Mouse (Mus musculus) layer of hippocampus, adult 11-12 months (tissue): ENCODE measurements around the gene Tmem54.
A peak's percentile ranks its signal among the peaks of the same experiment; 100 is the strongest.

ENCODE experiments used
- DNase-seq: peaks from one replicate; pipeline ENCODE4 v3.0.0; 2022; ENCODE audit warnings: low spot score

The Tmem54 gene

DNA sequence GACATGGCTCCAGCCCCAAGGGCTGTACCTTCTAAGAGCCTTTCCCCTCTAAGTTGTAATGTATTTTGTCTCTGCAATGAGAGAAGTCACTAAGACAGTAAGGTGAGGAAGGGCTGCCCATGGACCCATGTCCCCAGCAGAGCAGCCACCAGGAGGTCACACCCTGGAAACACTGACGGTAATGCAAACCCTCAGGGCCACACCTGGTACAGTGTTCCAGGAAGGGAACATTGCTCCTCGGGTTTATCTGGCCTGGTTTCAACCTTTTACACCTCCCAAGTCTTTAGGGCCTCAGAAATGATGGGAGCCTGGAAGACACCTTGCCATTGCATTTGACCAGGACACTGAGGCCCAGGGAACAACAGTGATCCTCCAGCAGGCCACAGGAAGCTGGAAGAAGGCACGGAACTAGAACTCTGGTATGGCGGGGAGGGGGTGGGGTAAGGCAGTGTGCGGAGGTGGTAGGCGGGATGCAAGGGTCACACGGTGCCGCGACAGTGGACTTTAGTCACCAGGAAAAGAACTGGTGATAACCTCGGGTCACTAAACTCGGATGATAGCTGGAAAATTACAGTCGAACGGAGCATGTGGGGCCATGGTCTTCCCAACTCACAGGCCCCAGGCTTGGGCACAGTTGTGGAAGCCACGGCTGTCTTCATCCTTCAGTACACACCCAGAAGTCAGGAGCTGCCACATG lies 3.1 kb upstream of the Tmem54 start:
- no peak for DNase-seq

DNA sequence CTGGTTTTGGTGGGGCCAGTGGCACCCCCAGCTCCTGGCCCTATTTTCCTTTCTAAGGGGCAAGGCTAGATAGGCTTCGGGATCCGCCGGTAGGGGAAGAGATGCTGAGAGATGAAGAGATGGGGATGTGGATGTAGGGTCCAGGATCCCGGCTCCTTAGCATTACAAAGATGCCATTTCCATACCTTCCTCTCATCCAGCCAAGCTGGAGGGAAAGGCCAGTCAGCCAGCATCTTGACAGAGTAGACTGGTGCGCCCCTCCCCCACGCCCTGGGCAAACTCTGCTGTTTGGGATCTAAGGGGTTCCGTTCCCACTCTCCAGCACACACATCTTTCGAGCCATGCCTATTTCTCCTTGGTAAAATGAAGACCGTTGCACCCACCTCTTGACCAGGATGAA lies 725 bp downstream of the Tmem54 start:
- DNase-seq = no peak

DNA sequence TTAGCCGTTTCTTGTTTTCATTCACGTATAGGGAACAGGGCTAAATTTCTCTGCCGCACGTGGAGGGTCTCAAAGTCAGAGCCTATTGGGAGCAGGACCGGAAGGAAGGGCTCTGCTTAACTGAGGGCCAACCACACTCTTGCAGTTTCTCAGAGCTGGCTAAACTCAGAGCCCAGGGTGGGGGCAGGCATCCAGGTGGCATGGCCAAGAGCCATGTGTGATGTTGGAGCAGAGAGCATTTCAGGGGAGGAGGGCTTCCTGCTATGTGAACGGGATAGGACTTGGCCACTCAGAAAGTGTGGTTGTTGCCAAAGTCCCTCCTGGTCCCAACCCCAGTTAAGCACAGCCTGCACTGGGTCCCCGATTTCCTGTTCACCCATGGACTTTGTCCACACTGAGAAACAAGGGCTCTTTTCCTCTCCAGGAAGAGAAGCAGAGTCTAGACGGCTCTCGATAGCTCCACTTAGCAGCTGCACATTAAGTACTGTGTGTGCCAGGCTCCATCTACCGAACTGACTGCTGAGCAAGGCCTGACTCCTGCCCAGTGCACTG lies 2.1 kb downstream of the Tmem54 start:
- DNase-seq = no peak

DNA sequence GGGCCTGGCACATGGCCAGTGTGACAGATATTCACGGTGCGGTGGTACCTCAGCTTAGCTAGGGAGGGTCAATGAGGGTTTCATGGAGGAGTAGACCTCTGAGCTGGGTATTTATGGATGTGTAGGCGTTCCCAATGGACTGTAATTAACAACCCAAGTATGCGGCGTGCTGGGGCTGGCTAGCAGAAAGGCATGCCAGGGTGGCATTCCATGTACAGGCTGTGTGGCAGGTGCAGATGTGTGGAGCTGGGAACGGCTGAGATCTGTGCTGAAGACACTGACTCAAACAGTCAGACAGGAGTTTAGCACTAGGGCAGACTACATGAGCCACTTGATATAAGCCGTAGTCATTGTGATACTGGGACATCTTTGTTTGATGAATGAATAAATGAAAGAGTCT lies 3.3 kb downstream of the Tmem54 start:
- DNase-seq = no peak

DNA sequence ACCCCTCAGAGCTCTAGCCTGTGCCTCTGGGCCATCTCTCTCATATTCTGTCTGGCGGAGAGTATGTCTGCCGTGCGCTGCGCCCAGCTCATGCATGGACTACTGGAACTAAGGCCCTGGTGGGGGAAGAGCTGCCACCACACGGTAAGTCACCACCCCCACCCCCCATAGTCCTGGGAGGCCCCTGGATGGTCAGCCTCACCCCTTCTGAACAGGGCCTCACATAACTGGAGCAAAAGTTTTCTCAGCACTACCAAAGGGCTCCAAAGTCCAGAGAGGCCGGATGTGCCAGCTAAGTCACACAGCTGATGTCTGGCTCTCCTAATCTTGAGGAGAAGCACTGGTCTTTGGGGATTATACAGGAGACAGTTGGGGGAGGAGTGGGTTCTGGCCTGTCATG lies 5.5 kb downstream of the Tmem54 start:
- DNase-seq = no peak

DNA sequence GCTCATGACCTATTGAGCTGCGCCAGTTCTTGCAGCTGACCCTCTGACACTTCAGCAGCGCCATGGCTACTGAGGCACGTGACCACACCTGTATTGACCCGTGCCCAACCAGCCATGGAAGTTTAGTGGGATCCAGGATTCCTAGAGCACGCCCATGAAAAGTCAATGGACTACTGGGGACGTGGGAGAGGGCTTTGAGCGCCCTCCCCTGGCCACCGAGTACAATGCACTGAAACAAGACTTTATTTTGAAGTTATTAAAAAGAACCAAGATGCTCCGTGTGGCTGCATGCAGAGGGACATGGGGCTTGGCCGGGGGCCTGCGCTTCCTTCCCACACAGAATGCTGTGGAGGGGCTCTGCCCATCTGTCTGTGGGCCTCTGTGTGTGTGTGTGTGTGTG lies 6.0 kb downstream of the Tmem54 start:
- no peak for DNase-seq

DNA sequence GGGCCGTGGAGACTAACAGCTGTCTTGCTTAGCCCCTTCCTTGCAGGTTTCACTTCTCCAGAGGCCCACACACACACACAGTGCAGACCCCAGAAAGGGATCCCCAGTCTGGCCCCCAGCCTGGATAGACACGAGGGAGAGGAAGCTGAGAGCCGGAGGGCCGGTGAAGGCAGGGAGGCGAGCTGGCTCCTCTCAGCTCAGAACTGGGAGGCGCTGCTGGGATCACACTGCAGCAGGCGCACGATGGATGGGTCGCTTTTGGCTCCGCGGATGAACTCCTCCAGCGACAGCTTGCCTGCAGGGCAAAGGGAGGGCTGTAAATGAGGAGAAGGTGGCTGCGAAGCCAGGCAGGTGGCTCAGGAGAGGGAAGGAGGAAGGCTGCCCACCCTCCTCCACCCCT lies 6.9 kb downstream of the Tmem54 start:
- DNase-seq = no peak

DNA sequence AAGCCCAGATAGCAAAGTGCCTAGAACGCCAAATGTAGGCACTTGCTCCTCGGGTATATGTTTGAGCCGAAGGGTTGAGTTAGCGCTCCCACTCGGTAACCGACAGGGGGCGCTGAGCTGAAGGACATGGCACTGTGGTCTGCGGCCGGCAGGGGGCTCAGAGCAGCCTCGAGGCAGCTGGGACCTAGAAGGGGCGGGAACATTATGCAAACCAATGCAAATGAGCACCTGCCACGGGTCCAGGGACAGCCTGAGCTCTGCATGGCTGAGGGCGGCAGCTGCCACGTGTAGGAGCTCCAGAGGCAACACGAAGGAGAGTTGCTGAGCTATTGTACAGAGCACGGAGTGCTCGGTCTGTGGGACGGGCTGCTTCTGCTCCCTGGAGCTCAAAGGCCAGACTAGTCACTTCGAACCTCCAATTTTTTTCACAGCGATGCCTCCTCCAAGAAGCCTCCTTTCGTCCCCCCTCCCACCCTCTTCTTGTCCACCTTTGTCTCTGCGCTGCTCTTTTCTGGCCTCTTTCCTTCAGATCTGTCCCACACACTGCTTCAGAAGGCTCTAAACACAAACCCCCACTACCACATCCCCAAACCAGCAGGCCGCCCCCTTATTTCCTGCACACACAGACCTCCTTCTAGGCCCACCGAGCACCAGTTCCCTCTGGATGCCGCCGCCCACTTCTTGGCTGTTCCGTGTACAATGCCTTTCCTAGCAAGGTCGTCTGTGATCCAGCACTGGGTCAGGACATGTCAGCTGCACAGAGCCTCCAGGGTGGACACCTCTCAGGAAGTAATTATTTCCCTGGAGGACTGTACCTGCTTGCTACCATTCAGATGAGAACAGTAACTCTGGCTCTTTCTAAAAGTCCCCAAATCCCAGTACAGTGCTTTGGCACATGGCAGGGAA lies 8.0 kb downstream of the Tmem54 start:
- peak; percentile 89 for DNase-seq

DNA sequence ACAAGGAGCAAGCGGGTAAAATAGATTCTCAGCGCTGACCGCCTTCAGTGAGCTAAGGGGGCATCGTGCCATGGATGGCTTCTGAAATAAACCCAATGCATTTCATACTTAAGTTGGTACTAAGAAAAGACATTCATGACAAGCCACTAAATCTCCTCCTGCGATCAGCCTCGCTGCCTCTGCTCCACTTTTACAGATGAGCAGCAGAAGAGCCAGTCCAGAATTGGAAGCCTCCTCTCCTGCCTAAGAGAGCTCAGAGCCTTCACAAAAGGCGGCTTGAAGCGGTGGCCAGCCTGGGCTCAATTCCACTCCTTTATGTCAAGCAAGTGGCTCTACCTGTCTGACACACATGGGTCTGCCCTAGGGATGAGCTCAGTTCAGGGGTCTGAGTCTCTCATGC lies 11.4 kb downstream of the Tmem54 start:
- DNase-seq = no peak

DNA sequence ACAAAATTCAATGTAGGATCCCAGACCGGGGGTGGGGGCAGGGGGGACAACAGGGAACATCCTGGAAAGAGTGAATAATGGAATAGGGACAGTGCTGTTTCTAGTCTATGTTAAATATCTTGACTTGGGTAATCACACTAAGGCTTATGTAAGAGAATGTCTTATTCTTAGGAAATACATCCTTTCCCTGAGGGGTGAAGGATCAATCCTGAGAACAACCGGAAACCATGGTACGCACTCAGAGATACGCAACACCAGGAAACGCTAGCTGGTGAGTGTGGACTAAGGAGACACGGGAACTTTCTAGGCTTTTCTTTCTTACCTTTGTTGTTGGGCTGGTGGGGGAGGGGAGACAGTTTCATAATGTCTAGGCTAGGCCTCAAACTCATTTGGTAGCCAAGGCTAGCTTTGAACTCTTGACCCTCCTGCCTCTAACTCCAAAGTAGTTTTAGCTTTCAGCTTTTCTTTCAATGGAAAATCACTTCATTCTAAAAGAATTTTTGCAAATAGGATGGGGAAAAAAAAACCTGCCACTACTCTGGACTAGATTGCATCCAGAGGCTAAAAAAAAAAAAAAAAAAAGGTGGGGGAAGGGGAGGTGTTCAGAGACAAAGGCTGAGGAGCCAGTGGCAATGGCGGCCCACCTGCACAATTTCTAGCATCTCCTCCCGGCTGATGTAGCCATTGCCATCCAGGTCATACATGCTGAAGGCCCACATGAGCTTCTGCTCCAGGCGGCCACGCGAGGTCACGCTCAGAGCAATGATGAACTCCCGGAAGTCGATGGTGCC lies 12.6 kb downstream of the Tmem54 start:
- no peak for DNase-seq

DNA sequence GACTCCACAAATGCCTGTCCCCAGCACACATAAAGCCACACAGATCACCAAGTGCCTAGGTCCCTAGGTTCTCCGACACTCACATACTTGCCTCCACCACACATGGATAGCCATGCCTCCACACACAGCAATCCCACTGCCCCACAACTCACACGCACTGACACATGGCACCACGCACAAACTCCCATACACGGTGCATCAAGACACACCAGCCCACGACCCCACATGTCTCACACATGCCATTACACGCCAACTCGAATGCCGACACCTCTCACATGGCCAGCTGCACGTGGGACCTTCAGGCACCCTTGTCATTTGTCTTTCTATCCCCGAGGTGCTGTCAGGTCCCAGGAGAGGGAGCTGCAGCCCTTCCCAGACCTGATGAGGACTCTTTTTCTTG lies 14.4 kb downstream of the Tmem54 start:
- DNase-seq = no peak

DNA sequence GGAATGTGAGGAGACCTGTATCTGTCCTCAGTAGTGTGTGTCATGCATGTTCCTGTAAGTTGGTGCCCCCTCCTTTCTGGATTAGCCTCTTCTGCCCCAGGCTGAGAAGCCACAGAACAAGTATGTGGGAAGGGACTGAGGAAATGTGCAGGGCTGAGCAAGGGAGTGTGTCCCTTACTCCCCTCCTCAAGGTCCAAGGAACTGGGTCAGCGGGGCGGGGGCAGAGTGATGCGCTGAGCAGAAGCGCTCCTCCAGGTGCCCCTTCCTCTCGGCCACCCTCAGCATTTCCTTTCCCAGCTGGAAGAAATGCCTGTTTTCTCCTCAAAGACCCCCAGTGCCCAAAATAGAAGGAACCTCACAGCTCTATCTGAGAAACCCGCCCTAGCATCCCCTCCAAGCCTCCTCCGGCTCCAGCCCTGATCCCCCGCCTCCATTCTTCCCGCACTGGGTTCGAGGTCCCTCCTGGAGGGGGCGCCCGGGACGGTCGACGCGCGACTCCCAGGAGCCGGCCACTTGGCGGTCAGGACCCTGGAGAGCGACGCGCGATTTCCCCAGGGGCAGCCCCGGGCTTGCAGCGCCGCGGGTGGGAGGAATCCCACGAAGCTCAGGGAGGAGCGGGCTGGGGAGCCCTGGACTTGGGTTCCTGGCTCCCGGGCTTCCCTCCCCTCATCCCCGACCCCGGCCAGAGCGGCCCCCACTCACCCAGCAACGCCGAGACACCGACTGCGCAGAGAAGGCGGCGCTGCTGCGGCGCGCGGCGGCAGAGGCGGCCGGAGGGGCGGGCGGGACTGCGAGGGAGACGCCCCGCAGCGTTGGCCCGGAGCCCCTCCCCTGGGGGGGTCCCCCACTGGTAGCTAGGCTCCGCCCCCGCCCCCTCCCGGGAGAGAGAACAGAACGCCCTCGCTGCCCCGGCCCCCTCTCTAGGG lies 15.4 kb downstream of the Tmem54 start:
- peak; percentile 75 for DNase-seq

DNA sequence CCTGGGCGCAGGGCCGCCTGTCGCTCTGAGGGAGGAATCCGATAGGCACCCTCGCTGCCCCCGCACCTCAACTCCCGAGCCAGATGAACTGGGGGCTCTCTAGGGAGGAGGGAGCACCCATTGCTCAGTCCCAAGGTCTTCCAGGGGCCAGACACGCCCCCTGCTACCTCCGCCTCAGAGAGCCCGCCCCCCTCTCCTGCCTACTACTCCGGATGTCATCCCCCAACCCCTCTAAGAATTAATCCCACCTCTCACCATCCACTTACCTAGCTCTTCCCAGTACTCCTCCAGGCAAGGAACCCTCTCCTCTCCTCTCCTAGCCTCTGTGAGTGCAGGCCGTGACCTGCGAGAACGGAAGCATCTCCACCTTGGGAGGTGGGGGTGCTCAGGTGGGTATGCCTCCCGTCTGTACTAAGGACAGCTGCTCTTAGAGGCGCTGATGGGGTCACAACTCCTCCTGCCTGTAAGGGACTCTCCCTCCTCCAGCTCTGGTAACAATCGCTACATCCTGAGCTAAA lies 16.3 kb downstream of the Tmem54 start, which contains the start of gene Hpca:
TSS of gene Hpca (minus strand) at position 468 of the 518 bp plus-strand sequence.
- DNase-seq = no peak

DNA sequence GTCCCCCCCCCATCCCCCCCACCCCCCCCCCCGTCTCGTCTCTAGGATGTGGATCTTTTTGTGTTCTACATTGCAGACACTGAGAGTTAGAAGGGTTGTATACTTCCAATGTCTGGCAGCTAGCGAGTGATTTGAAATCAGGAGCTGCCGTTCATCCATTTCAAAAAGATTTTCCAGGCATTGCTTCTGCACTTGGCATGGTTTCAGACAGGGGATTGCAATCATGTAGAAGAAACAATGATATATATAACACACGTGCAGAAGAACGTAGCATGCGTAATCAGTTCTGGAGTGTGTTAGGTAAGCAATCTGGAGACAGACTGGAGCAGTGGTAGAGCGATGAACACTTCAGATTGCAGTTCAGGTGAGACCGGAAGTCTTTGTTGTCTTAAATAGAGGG lies 16.8 kb downstream of the Tmem54 start:
- no peak for DNase-seq

DNA sequence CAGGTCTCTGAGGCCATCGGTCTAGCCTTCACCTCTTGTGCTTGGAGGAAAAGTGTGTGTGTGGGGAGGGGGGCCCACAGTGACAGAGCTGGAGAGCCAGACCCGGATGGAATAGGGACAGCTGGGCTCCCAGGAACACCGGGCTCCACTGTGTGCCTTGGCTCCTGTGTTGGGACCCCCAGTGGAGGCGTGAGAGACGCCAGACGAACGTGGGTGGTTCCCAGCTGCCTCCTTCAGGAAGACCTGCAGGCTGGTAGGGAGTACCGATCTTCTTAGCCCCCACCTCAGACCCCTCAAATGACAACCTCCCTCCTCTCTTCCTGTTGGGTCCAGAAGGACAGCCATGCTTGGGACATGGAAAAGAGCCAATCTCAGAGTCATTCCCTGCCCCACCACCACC lies 17.4 kb downstream of the Tmem54 start:
- DNase-seq = peak; percentile 77

DNA sequence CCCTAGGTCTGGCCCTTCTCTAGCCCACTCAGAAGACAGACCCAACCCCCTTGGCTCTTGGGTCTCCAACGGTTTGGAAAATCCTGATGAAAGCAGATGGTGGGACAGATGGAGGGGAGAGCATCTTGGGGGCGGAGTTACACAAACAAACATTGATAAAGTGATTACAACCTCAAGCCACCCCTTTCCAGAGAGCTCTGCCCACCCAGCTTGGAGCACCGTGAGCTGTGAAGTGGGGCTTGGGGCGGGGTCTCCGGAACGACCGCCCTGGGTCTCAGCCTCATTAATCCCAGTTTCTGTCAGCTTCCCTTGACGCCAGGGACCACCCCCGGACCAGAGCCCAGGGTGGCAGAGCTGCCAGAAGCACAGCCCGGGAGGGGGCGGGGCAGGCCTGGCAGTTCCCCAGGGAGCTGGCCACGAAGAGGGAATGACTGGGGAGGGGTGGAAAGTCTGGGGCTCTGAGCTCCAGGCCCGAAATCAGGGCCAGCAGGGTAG lies 19.4 kb downstream of the Tmem54 start:
- DNase-seq = peak; percentile 85

DNA sequence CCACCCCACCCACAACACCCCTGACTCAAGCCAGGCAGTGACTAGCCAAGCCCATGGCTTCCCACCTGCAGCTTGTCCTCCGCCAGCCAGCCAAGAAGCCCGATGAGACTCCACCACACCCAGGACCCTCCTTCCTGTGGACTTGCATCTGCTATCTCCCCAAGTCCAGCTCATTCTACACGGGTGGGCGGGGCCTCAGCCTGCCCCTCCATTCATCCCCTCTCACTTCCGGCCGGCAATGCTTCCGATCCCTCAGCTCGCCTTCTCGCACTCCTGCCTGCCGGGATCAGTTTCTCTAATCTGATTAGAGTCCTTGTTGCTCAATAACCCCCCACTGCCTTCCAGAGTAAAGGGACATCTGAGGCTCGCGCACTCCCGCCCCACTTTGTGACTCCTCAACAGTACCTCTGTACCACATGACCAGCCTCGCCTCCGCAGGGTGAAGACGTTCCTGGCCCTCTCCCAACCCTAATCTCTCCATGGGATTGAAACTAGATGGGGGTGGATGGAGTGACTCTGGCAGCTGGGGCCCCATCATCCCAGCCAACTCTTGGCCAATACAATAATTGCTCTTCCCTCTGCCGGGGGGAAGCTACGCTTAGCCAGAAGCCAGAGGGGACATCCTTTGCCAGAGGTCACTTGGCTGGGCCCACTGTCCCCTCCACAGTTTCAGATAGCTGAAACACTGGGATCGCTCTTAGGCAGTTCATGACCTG lies 20.5 kb downstream of the Tmem54 start:
- no peak for DNase-seq

DNA sequence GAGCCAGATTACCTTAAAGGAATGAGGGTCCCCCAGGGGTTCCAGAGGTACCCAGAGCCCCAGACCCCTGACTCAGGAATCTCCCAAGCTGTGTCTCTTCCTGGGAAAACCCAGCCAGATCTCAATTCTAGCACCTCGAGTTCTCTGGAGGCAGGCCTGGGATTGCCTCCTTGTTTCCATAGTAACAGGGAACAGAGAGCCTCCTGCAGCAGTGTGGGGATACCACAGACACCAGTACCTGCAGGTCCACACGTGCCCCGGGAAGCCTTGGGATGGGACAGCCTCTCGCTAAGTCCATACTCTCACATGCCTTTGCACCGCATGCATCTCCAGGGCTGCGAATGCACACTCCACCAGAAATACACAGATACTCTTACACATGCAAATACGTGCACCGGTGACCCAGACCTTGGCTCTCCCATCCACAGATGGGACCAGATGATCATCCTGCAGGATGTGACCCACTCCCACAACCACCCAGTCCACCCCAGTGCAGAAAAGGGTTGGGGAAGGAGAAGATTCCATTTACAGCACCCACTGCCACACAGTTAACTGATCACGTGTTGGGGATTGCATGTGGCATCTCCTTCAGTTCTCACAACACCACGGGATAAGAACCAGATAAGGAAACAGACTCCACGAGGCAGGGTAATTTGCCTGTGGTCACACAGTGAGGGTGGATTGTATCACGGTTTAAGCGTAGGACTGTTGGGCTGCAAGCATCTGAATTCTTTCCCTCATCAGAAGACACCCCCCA lies 23.4 kb downstream of the Tmem54 start:
- DNase-seq = no peak

DNA sequence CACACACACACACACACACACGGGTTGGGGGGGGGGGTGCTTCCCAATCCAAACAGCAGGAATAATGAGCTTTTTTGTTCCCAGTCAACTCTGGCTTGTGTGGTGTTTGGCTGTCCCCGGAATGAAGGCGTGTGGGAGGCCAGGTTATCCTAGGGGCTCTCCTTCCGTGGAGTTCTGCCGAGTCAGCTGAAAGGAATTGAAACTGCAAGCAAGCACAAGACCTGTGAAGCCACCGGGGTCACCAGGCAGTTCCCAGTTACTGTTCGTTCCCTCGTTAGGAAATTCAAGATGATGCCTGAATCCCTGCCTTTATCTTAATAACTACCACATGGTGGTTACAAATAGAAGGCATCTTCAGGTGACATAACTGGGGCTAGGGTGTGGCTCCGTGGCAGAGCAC lies 24.0 kb downstream of the Tmem54 start:
- no peak for DNase-seq
